Mouse (Mus musculus): ENCODE data around the gene Pdia5. TPM values are rescaled to one million over a fixed set of nuclear protein-coding genes. Genes with fewer than 3 reads are reported as not detected.

The Pdia5 gene
- total and polyA plus RNA-seq, 3 experiments = not detected

DNA sequence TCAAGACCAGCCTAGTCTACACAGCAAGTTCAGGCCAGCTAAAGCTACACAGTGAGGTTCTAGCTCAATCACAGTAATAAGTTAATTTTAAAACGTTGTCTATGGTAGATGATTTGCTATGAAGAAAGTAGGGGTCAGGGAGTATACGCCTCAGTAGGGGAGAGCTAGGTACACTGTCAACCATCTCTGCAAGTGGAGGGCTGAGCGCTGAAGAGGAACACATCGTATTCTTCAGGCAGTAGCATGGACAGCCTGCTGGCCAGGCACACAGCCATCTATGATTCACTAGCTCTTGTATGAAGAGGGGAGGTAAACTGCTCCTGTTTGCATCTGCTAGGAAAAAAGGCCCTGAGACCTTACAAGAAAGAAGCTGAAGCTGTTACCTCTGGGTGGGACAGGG, 65.7 kb downstream of the Pdia5 start (continued):
- TF ChIP-seq MAFK (IDR thresholded peaks at IDR 0.05; ENCODE audit: insufficient replicate concordance, low read length) = no peak

DNA sequence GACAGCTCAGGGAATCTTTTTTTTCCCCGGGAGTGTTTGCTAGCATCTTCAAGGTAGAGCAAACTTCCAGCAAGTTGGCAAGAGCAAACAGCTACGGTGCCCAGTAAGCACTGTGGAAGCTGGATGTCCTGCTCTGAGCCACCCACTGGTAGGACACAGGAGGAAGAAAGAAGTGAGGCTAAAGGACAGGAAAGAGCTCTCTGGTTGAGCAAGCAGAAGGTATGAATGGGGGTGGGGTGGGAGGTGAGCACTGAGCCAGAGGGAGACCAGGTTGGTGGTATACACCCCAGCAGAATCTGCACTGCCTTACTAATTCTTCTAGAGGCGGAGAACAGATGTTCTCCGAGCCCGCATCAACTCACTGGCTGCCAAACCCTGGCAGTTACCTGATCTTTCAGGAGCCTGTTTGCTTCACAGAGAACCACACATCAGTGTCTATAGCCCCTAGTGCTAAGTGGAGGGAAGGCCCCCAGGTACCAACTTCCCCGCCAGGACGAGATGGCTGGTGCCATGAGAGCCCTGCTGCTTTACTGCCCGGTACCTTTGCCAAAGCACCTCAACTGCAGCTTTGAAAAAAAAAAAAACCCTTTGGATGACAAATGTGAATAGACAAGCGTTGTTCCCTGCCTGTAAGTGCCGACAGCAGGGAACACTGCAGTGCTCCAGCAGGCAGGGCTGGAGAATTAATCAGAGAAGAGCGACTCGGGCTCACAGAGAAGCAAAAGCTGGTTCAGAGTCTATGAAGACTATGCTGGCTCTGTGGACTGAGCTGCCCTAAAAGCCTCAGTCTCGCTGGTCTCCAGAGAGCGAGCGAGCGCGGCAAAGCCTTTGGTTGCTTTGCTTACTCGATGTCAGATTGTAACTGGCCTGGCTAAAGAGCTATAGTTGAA, 67.2 kb downstream of the Pdia5 start:
- in situ Hi-C loops (cut with MboI; ENCODE audit: low pct_ligation_motif_present, low pct_unique_long_range_greater_than_20kb, low sequenced_read_pairs) (loop anchor here (10.0 kb wide), 1 partner anchor 201 kb away; no protein-coding TSS in a partner anchor), dilution Hi-C loops (cut with MboI; ENCODE audit: extremely low pct_ligation_motif_present, extremely low pct_unique_long_range_greater_than_20kb, low sequenced_read_pairs) (no loop called here)
- DNase-seq (ENCODE audit: extremely low read depth) = no peak
- Histone ChIP-seq H3K27me3 (replicated peaks) (peaks cover 89% of the 10 kb centered on the region), H3K9me3 (replicated peaks; ENCODE audit: low read length) (no peaks in the 10 kb centered on the region), H3K36me3 (replicated peaks in 1 of 2; ENCODE audit: control insufficient read depth in 1 of 2, insufficient read depth in 1 of 2, low read length in 1 of 2) (no peaks in the 10 kb centered on the region), H3K9ac (ENCODE audit: insufficient read depth, low read depth) (no peak overlapping the region), H3K79me2 (replicated peaks; ENCODE audit: control insufficient read depth, extremely low read depth, insufficient read depth, poor library complexity, severe bottlenecking) (no peaks in the 10 kb centered on the region), H3K4me1 (ENCODE audit: control insufficient read depth in 1 of 2, insufficient read depth in 2 of 2) (no peaks in the 10 kb centered on the region), H3K4me2 (ENCODE audit: insufficient read depth, low read depth, poor library complexity, severe bottlenecking) (no peak overlapping the region), H3K4me3 (replicated peaks in 1 of 3; ENCODE audit: low read depth in 2 of 3, low read length in 2 of 3, poor library complexity in 1 of 3) (no peak overlapping the region), H3K27ac (ENCODE audit: insufficient read depth, low read depth) (no peak overlapping the region)
- TF ChIP-seq MYC (IDR thresholded peaks at IDR 0.05; ENCODE audit: low read depth, low read length) (no peak), TBP (conservative IDR thresholded peaks at IDR 0.05; ENCODE audit: low read depth, low read length) (no peak), CTCF (conservative IDR thresholded peaks at IDR 0.05 in 1 of 2, IDR thresholded peaks at IDR 0.05 in 1 of 2; ENCODE audit: low read depth in 2 of 2, low read length in 2 of 2) (no peak), KAT2A (IDR thresholded peaks at IDR 0.05; ENCODE audit: insufficient replicate concordance, low read length) (no peak), POLR2AphosphoS2 (IDR thresholded peaks at IDR 0.05; ENCODE audit: low read depth, low read length) (no peak), ZKSCAN1 (IDR thresholded peaks at IDR 0.05; ENCODE audit: borderline replicate concordance, low read depth, low read length) (no peak), JUN (IDR thresholded peaks at IDR 0.05; ENCODE audit: insufficient read depth, low read depth, low read length) (no peak), MAFK (IDR thresholded peaks at IDR 0.05; ENCODE audit: insufficient replicate concordance, low read length) (no peak), CHD2 (IDR thresholded peaks at IDR 0.05; ENCODE audit: low read length) (no peak), BHLHE40 (IDR thresholded peaks at IDR 0.05; ENCODE audit: low read depth, low read length) (no peak), NELFE (IDR thresholded peaks at IDR 0.05; ENCODE audit: low read depth, low read length) (no peak), CHD1 (IDR thresholded peaks at IDR 0.05; ENCODE audit: low read depth, low read length) (no peak), EP300 (IDR thresholded peaks at IDR 0.05; ENCODE audit: low read length) (no peak), JUND (conservative IDR thresholded peaks at IDR 0.05; ENCODE audit: low read depth, low read length) (no peak)

DNA sequence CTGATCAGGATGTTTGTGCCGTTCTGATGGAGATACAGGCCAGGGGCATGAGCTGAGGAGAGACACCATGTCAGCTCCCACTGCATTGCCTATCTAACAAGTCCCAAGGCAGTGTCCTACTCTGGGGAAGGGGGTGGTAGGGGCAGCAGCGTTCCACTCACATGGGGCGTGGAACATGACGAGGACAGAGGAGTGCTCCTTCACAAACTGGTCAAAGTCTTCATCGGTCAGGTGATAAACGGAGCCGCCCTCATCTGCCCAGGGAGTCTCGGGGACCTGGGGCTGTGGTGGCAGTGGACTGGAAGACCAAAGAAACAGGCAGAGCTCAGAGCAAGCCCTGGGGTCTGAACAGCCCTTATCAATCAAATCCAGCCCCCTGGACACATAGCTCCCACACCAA, 68.0 kb downstream of the Pdia5 start:
- Histone ChIP-seq H3K27me3 (replicated peaks) (peaks cover 91% of the 10 kb centered on the region), H3K4me2 (ENCODE audit: insufficient read depth, low read depth, poor library complexity, severe bottlenecking) (no peak overlapping the region), H3K79me2 (replicated peaks; ENCODE audit: control insufficient read depth, extremely low read depth, insufficient read depth, poor library complexity, severe bottlenecking) (no peaks in the 10 kb centered on the region), H3K27ac (ENCODE audit: insufficient read depth, low read depth) (no peak overlapping the region), H3K4me1 (ENCODE audit: control insufficient read depth in 1 of 2, insufficient read depth in 2 of 2) (no peaks in the 10 kb centered on the region), H3K9me3 (replicated peaks; ENCODE audit: low read length) (no peaks in the 10 kb centered on the region), H3K4me3 (replicated peaks in 1 of 3; ENCODE audit: low read depth in 2 of 3, low read length in 2 of 3, poor library complexity in 1 of 3) (no peak overlapping the region), H3K36me3 (replicated peaks in 1 of 2; ENCODE audit: control insufficient read depth in 1 of 2, insufficient read depth in 1 of 2, low read length in 1 of 2) (no peaks in the 10 kb centered on the region), H3K9ac (ENCODE audit: insufficient read depth, low read depth) (no peak overlapping the region)
- dilution Hi-C loops (cut with MboI; ENCODE audit: extremely low pct_ligation_motif_present, extremely low pct_unique_long_range_greater_than_20kb, low sequenced_read_pairs) (no loop called here), in situ Hi-C loops (cut with MboI; ENCODE audit: low pct_ligation_motif_present, low pct_unique_long_range_greater_than_20kb, low sequenced_read_pairs) (loop anchor here (10.0 kb wide), 1 partner anchor 202 kb away; no protein-coding TSS in a partner anchor)
- TF ChIP-seq JUND (conservative IDR thresholded peaks at IDR 0.05; ENCODE audit: low read depth, low read length) = no peak
- no peak for TF ChIP-seq HCFC1 (IDR thresholded peaks at IDR 0.05; ENCODE audit: low read depth, low read length)
- no peak for TF ChIP-seq PAX5 (IDR thresholded peaks at IDR 0.05; ENCODE audit: low read length)
- DNase-seq (ENCODE audit: extremely low read depth) = no peak

Data from CH12.LX (cell line).